Mouse (Mus musculus) liver, adult 2 months (tissue): ENCODE measurements at regions not wholly inside any gene's neighbourhood (a gene's known extent, or its start where the extent isn't known, plus 50 kb on each side); places are given as distances from the start of the nearest gene placed in this dataset.

Source experiments
- CTCF ChIP-seq: fragments of 200-500 bp; IDR thresholded peaks from 2 replicates; pipeline ENCODE4 v1.5.1; 2011; ENCODE audit warnings: low read depth, low read length, control low read depth
- POLR2A ChIP-seq: fragments of 200-500 bp; IDR thresholded peaks from 2 replicates; pipeline ENCODE4 v1.6.1; 2011; ENCODE audit warnings: low read length, control low read depth; ENCODE audit not compliant: insufficient read depth; ENCODE audit errors: extremely low read depth

DNA sequence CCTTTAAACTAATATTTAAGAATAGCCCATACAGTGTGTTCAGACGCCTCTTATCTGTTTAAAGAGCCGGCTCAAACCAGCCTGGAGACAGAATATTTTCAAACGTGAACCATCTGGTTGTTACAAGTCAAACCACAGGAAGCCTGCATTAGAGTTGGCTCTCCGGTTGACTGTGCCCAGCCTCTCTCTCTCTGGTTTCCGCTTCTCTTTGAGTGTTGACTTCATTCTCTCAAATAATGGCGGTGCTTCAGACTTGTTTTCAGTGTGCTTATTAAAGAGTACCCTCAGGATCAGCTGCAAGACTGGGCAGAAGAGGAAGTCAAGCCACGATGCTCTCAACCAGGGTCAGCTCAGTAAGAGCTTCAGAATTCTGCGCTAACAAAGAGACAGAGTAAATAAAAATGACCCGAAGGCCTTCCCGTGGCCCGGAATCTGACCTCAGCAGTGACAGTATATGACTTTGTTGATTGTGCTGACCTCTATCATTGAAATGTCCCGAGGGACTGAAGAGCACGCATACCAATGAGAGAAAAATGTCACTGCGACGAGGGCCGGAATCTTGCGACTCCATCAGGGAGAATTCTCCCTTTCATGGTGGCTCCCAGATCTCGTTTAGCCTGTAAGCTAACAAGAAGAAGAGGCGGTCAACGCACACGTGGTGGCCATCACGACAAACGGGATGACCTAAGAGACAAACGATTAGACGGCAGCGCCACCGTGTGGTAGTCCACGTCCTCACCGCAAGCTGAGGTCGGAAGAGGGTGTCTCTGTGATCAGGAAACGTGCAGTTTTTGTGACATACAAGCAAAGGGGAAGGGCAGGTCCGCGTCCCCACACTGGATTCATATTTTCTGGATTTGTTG, 55.3 kb upstream of the Cpsf6 start:
- TF ChIP-seq CTCF = peak; percentile 100
- no peak for TF ChIP-seq POLR2A
